Mouse (Mus musculus): Measurements from ENCODE around the gene Dnajb1. TPM values are rescaled to one million over a fixed set of nuclear protein-coding genes. Genes with fewer than 3 reads are reported as not detected.

The Dnajb1 gene
- total RNA-seq (2023): 10 to 100 TPM; 57.1 to 57.9 TPM

DNA sequence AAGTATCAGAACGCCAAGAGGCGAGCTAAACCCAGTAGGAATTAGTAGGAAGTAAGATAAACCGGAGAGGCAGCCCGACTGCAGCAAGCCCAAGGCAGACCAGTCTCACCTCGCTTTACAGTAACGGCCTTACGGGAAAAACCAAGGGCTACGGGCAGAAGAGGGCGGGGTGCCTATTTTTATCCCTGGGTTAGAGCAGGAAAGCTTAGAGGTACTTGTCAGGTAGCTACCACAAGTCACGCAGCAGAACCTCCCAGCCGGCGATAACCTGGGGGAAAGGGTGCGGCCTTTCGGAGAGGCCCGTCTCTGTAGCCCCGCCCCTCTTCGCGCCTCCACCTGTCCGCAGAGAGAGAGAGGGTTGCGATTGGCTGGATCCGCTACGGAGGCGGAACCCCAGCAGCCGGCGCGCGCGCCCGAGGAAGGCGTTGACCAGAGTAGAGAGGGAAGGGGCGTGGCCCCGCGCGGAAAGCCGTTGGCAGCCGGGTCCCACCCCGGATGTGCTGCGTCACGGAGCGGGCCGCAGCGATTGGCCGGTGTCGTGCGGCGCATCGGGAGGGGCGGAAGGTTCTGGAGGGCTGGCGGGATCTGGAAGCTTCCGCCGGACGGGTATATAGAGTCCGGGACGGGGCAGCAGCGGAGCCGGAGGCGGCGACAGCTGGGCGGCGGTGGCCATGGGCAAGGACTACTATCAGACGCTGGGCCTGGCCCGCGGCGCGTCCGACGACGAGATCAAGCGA, at the start of gene Dnajb1, which contains the start of gene Tecr:
Gene Dnajb1, plus strand, starts transcription at position 533 of the 737 bp plus-strand sequence.
Gene Tecr, minus strand, starts transcription at position 311 of the 737 bp plus-strand sequence.

DNA sequence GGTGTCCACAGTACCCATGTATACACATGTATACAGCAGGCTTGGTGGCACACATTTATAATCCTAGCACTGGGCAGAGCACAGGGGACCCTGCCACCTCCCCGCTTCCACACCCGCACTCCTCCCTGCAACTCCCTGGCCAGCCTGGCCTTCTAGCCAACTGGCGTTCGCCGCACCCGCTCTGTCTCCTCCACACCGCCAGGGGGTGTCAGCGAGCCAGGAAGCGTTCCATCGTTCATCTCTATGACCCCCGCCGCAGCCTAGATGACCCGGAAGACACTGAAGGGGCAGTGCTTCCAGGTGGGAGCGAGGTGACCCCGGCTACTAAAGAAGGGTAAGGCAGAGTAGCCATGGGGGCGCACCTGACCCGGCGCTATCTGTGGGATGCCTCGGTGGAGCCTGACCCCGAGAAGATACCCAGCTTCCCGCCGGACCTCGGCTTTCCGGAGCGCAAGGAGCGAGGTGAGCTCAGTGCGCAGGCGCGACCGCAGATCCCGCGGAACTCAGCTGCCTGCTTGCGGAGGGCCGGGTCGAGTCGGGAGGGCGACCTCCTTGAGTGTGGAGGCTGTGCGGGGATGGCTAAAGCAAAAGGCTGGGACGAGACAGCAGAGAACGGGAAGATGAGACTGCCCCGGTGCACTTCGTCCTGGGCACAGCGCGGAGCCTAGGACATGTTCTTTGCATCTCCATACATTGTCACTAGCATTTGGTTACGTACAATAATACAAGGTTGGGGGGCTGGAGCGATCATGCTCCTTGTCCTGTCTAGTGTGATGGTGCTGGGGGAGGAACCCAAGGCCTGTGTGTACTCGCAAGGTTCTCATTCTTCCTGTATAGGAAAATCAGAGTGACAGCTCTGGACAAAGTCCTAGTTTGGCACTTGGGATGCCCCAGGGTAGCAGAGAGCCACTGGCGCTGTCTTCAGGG, 41.3 kb upstream of the Dnajb1 start, which contains the start of gene Ndufb7:
Gene Ndufb7, plus strand, starts transcription at position 203 of the 927 bp plus-strand sequence.

DNA sequence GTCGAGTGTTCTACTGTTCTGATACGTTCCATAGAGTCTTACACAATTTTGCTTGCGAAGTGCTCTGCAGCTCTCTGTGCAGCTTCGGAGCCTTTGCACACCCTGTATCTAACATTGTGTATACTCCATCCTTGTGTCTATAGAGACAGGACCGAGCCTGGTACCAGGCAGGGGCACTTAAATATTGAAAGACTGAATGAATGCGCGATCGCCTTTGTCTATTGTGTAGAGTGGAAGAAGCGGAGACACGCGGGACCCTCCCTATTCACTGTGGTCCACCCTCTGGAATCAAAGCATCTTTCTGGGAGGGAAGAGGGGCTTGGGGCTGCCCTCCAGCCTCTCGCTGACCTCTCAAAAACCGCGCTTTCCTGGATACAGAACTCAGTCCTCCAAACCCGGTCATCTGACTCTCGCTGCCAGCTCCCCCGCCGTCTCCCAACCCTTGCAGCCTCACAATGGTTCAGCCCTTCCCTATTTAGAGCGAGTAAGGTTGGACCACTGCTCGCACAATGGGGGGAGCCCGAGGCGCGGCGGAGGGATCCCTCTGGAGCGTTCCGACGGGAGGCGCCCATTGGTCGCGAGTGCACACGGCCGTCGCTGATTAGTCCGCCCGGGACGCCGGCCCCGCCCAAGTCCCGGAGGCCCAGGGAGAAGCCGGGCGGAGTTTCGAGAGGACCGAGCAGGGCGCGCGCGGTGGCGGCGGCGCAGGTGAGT, 44.2 kb downstream of the Dnajb1 start, which contains the start of gene Gipc1:
Gene Gipc1, plus strand, starts transcription at position 648 of the 714 bp plus-strand sequence.

Other genes with a start within 250 kb of the Dnajb1 start
- gene Clgn, start 218.3 kb upstream of the Dnajb1 start, total RNA-seq (2023): not detected
- gene Scoc, start 149.8 kb upstream of the Dnajb1 start, total RNA-seq (2023): 10 to 100 TPM; 15.4 to 16.8 TPM
- gene Olfr370, start 72.4 kb upstream of the Dnajb1 start, total RNA-seq (2023): not detected
- gene Ndufb7, start 41.5 kb upstream of the Dnajb1 start, total RNA-seq (2023): 10 to 100 TPM; 82.2 to 97.6 TPM
- 100 to 1,000 TPM; 175 to 233 TPM for gene Tecr, start 222 bp upstream of the Dnajb1 start, total RNA-seq (2023)
- gene Gipc1, start 44.5 kb downstream of the Dnajb1 start, total RNA-seq (2023): 10 to 100 TPM; 24.9 to 28.4 TPM
- under 1 TPM in 1 of 2 experiments, not detected in 1; 0.21 TPM for gene Ptger1, start 58.5 kb downstream of the Dnajb1 start, total RNA-seq (2023)
- 100 to 1,000 TPM; 288 to 307 TPM for gene Pkn1, start 91.0 kb downstream of the Dnajb1 start, total RNA-seq (2023)
- gene Ddx39, start 107.0 kb downstream of the Dnajb1 start, total RNA-seq (2023): 10 to 100 TPM; 29.0 to 29.1 TPM
- 1,000 to 10,000 TPM; 2,520 to 2,540 TPM for gene Adgre5, start 133.1 kb downstream of the Dnajb1 start, total RNA-seq (2023)